ENCODE assay signal across 17 mouse cellular contexts in the genomic region with DNA sequence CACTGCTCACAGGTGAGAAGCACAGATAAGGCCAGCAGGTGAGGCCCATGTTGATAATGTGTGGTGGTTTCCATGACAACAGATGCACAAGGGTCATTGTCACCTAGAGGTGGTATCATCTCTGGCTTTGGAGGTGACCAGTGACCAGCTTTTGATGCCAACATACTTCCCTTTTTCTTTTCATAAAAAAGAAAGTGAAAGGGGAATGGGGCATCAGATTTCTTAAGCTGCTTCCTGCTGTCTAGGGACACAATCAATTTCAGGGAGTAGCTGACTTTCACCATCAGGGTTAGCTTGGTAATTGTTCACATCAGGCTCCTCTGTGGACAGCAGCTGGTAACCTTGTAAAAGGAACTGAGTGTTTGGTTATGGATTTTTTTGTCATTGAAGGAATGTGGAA.
"Had no signal": no experiment of that assay in that cellular context is flagged by ENCODE, and none has a peak within 500 bp of the region (broad histone marks: within the 10 kb centered on the region; RNA-seq: fewer than 3 reads in every experiment).

No protein-coding gene starts in this region.

- ATAC-seq: liver, embryonic 12.5 days; liver, postnatal 0 days; lung, postnatal 0 days; midbrain, embryonic 13.5 days; midbrain, embryonic 15.5 days; midbrain, embryonic 16.5 days had no signal

- DNase-seq: left cerebral cortex, postnatal 4 days; liver; liver, embryonic 13.5 days; liver, postnatal 0 days; lung, adult 18-20 months; lung, adult 2 months; lung, embryonic 14.5 days; lung, postnatal 10 days; lung, postnatal 14 days; lung, postnatal 36 days; lung, postnatal 4 days; midbrain, embryonic 14.5 days had no signal
